10 mouse cellular contexts compared by ENCODE assay signal in the genomic region with DNA sequence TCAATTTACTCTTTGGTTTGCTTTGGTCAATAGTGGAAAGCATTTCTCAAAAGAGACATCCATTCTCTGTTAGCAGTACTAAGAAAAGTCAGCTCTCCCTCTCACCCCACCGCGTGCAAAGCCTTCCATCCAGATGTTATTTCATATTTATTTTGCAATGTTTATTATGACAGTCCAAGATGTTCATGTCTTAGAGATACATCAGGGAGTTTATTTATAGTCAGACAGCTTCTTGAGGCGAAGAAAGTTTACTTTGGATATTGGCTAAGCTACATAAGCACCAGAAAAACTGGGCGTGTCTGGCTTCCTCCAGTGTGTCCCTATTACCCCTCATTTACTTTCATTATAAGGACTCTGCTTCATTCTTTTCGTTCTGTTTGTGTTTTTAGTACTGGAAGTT.
"Had no signal": no experiment of that assay in that cellular context is flagged by ENCODE, and none has a peak within 500 bp of the region (broad histone marks: within the 10 kb centered on the region; RNA-seq: fewer than 3 reads in every experiment).

No protein-coding gene starts in this region.

- H3K27ac ChIP-seq: kidney, postnatal 0 days; left cerebral cortex, adult 2 months; liver, embryonic 13.5 days; macrophage; midbrain, embryonic 13.5 days had no signal

- H3K36me3 ChIP-seq: liver, embryonic 13.5 days; midbrain, embryonic 13.5 days had no signal

- H3K4me2 ChIP-seq: liver, embryonic 13.5 days; midbrain, embryonic 13.5 days had no signal

- H3K4me3 ChIP-seq: left cerebral cortex, adult 2 months; liver, embryonic 13.5 days; midbrain, embryonic 13.5 days had no signal

- H3K4me1 ChIP-seq: liver, embryonic 13.5 days; midbrain, embryonic 13.5 days had no signal

- H3K27me3 ChIP-seq: liver, embryonic 13.5 days; midbrain, embryonic 13.5 days had no signal

- H3K9me3 ChIP-seq: liver, embryonic 13.5 days; midbrain, embryonic 13.5 days had no signal

- ATAC-seq: midbrain, embryonic 13.5 days had no signal

- H3K9ac ChIP-seq: liver, embryonic 13.5 days; midbrain, embryonic 13.5 days had no signal

- DNase-seq: kidney, adult 2 months; kidney, postnatal 25 days; layer of hippocampus, postnatal 36 days; liver, embryonic 13.5 days; thymus, adult 18-20 months; thymus, postnatal 36 days had no signal
